Mouse (Mus musculus): ENCODE measurements around the gene 4933424G06Rik.

Gene 4933424G06Rik

GRCm38 (mm10) chr1:36772198-36772934 is 62.4 kb downstream of the 4933424G06Rik start:
- DNase-seq = no peak

- no peak for DNase-seq
Measured at GRCm38 (mm10) chr1:36780793-36781192, 70.8 kb downstream of the 4933424G06Rik start.

GRCm38 (mm10) chr1:36782476-36782875 is 72.5 kb downstream of the 4933424G06Rik start:
- peak; percentile 50 for DNase-seq

- peak; percentile 85 for DNase-seq
Measured at GRCm38 (mm10) chr1:36784365-36785134, 74.6 kb downstream of the 4933424G06Rik start.

- peak; percentile 60 for DNase-seq
Measured at GRCm38 (mm10) chr1:36785238-36785641, 75.3 kb downstream of the 4933424G06Rik start.

GRCm38 (mm10) chr1:36786377-36786776 is 76.4 kb downstream of the 4933424G06Rik start:
- no peak for DNase-seq

- DNase-seq = no peak
Measured at GRCm38 (mm10) chr1:36789416-36789815, 79.5 kb downstream of the 4933424G06Rik start.

GRCm38 (mm10) chr1:36796711-36797110 is 86.8 kb downstream of the 4933424G06Rik start:
- peak; percentile 35 for DNase-seq

GRCm38 (mm10) chr1:36797481-36797880 is 87.5 kb downstream of the 4933424G06Rik start:
- no peak for DNase-seq

- DNase-seq = no peak
Measured at GRCm38 (mm10) chr1:36800379-36801011, 90.5 kb downstream of the 4933424G06Rik start.

- DNase-seq = no peak
Measured at GRCm38 (mm10) chr1:36804259-36804658, 94.3 kb downstream of the 4933424G06Rik start.

- no peak for DNase-seq
Measured at GRCm38 (mm10) chr1:36804833-36805232, 94.9 kb downstream of the 4933424G06Rik start.

GRCm38 (mm10) chr1:36806181-36806905 is 96.4 kb downstream of the 4933424G06Rik start:
- DNase-seq = no peak

GRCm38 (mm10) chr1:36807086-36807485 is 97.1 kb downstream of the 4933424G06Rik start:
- DNase-seq = no peak
